Mouse (Mus musculus) CH12.LX (cell line): ENCODE data around the gene Bicdl1.

Experiments
- EP300 ChIP-seq: IDR thresholded peaks from 2 replicates; pipeline ENCODE4 v1.6.1; 2011; ENCODE audit warnings: low read length, improper control_type of control experiment
- GABPA ChIP-seq: IDR thresholded peaks from 2 replicates; pipeline ENCODE4 v1.6.1; 2012; ENCODE audit warnings: low read depth, low read length, improper control_type of control experiment, inconsistent platforms; ENCODE audit not compliant: insufficient replicate concordance
- RCOR1 ChIP-seq: conservative IDR thresholded peaks from 2 replicates; pipeline ENCODE4 v1.6.1; 2012; ENCODE audit warnings: low read depth, mild to moderate bottlenecking, inconsistent platforms, low read length, improper control_type of control experiment
- USF2 ChIP-seq: conservative IDR thresholded peaks from 2 replicates; pipeline ENCODE4 v1.6.1; 2011; ENCODE audit warnings: low read depth, low read length, improper control_type of control experiment

DNA sequence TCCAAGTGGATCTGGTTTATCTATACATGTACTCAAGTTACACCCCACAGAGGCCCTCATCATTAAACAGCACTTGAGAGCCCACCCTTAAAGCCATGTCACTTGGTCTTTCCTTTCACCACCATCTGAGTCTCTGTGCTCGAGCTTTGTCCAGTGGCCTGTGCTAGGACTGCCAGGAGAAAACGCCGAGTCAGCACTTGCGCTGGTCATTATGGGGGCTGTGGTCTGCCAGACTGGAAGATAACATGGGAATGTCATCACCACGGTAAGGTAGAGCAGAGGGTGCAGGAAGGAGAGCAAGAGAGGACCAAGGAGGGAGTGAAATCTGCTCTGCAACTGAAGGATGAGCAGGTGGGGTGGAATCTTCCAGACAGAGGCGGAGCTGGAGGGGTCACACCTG lies 73.1 kb downstream of the Bicdl1 start:
- no peak for TF ChIP-seq RCOR1
- TF ChIP-seq USF2, result no peak
- no peak for TF ChIP-seq GABPA
- TF ChIP-seq EP300, result no peak
